Mouse (Mus musculus) urinary bladder, postnatal 10 days (tissue): Measurements from ENCODE around the gene Gm49395.

Source experiments
- DNase-seq: peaks from one replicate; pipeline ENCODE4 v3.0.0; 2022; ENCODE audit warnings: low spot score

Gene Gm49395

GRCm38 (mm10) chr13:115099381-115099780 is 2.3 kb downstream of the Gm49395 start:
- no peak for DNase-seq

- no peak for DNase-seq
These were observed 3.5 kb downstream of the Gm49395 start for GRCm38 (mm10) chr13:115098227-115098626.

- DNase-seq, result no peak
These were observed 4.8 kb downstream of the Gm49395 start for GRCm38 (mm10) chr13:115096965-115097364.

- DNase-seq, result no peak
These were observed 5.5 kb downstream of the Gm49395 start for GRCm38 (mm10) chr13:115096216-115096615.

GRCm38 (mm10) chr13:115095392-115095791 is 6.3 kb downstream of the Gm49395 start:
- no peak for DNase-seq

GRCm38 (mm10) chr13:115091511-115091910 is 10.2 kb downstream of the Gm49395 start:
- DNase-seq, result no peak

GRCm38 (mm10) chr13:115090977-115091445 is 10.7 kb downstream of the Gm49395 start:
- no peak for DNase-seq

DNA sequence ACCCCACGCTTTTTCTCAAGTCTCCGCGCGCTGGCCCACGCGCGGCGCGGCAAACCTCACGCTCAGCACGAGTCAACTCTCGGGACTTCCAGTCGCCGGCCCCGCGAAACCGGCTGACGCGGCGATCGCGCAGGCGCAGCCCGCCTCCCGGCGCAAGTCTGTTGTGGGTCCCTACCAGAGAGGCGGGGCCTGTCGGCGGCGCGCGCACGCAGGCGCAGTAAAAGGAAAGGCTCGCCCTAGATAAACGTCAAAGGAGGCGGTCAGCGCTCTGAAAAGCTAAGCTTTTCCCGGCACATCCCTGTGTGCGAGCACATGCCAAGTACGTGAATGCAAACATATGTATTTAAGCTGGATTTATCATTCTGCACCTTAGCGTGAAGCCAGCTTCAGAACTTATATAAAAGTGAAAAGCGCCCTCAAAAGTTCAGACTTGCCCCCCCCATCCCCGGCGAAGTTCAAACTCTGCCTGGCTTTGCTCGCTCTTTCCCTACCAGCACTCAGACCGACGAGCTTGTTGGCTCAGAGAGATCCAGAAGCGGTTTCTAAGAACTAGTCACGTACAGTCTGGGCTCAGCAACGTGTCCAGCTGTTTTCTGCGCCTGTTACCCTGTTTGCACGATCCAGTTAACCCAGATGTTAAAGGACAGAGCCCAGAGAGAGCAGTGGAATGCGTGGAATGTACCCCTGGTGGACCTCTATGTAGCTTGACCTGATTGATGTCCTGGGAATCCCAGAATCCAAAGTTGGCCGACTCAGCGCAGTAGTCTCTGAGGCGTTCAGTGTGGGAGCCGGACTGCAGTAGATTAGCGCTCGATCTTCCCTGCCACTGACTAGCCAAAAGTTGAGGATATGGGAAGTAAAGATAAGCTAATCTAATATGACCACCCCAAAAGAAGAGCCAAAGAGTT is 11.4 kb downstream of the Gm49395 start, which contains the start of gene Pelo:
Gene Pelo (minus strand): TSS at position 118 of the 908 bp plus-strand sequence.
- DNase-seq, result peak; percentile 82

GRCm38 (mm10) chr13:115089395-115090025 is 12.2 kb downstream of the Gm49395 start:
- DNase-seq, result no peak

DNA sequence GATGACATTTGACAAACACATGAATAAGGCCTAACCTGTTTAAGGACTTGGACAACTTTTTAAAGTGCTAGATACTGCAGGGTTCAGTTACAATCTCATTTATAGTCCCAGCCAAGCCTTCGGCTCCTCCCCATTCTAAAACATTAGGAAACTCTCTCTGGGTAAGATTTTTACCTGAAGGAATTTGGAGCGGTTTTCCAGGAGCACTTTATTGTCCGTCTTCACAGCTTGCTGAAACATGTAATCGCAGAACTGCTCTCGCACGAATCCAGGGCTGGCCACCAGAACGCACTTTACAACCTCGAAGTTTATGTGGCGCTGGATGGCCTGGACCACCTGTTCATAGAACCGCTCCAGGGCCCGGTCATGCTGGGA is 12.7 kb downstream of the Gm49395 start:
- no peak for DNase-seq

- DNase-seq, result no peak
These were observed 15.7 kb downstream of the Gm49395 start for GRCm38 (mm10) chr13:115085974-115086373.

GRCm38 (mm10) chr13:115082339-115082738 is 19.4 kb downstream of the Gm49395 start:
- no peak for DNase-seq

- no peak for DNase-seq
These were observed 21.6 kb downstream of the Gm49395 start for GRCm38 (mm10) chr13:115079996-115080585.

- no peak for DNase-seq
These were observed 22.6 kb downstream of the Gm49395 start for GRCm38 (mm10) chr13:115078997-115079685.

DNA sequence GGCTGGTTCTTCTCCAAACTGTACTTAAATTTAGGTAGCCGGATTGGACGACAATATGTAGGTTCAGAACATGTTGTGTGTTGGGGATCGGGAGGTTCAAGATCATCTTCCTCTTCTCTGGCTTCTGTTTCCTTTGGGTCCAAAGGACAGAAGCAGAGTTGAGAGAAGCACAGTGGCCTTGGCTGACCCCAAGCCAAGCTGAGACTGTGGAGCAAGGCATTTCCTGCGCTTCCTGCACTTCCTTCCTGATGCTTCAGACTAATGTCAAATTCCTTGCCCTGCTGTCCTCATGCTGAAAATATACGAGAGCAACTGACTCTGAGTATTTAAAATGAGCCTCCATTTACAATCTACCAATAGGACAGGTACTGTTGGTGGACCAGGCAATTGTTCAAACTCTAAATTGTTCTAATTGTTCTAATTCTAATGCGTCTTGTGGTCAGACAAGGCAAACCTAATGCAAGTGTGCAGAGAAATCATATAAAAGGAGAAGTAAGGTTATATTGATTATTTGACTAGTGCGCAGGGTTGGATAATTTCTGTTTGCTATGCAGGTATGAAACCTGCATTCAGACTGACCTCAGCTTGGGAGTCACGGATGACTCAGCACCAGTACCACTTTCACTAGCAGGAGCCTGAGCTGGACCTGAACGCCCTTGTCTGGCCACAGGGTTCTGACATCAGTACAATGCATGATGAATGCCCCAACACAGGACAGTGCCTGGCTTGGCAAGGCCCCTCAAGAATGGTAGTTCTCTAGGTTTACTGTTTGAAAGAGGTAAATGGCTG is 24.2 kb downstream of the Gm49395 start:
- DNase-seq, result no peak

- no peak for DNase-seq
These were observed 29.3 kb downstream of the Gm49395 start for GRCm38 (mm10) chr13:115072386-115072785.

GRCm38 (mm10) chr13:115071431-115071830 is 30.3 kb downstream of the Gm49395 start:
- DNase-seq, result no peak

DNA sequence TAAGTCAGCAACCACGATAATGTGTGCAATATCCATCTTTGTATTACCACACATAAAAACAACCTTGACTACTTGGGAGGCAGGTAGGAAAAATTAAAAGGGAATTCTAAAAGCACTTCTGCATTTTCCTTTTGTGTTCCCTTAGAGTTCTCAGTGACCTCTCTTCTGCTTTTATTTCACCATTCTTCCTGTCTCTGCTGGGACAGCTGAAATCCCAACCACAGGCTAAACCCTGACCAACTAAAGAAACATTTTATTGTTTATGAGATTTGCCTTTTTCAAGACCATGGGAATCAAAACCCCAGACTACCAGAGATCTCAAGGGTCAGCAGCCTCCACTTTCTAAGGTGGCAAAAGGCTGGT is 33.8 kb downstream of the Gm49395 start:
- DNase-seq, result no peak

DNA sequence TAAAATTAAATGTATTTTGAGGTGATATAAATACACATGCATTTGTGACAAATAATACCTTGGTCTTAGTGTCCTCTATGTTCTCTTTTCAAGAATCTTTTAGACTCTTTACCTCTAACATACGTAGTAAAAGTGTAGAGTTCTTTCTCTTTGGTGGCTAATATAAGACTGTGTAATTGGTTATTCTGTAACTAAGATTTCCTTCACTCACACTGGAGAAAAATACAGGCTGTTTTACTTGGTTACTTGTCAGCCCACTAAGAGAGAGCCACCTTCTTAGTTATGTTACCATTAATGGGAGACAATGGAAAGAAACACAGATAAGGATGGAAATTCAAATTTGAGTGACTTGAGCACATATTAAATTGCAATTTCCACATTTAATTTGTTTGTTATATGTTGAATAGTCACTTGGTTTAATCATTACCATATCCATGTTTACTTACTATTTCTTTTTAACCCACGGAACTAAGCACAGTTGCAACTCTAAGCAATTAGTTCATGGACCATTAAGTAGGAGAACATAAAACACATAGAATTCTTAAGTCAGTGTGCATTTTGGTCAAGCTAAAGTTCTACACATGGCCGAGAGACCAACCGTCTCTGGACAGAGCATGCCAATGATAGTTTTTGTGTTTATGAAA is 34.3 kb downstream of the Gm49395 start:
- DNase-seq, result no peak

DNA sequence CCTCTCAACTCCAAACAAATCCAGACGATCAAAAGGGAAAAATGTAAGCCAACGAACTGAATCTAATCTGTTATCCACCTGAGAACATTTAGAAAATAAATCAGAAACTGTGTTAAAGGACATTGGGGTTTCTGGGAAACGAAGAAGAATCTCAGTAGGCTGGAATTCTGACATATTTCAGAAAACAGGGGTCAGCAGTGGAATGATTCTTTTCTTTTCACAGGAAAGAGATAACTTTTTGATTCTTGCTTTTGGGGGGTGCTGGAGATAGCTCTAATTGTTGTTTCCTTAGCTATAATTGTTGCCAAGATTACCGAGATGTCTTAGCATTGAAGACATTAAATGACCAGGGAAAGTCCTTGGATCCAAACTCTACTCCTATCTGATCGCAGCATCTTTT is 44.2 kb downstream of the Gm49395 start:
- DNase-seq, result no peak

DNA sequence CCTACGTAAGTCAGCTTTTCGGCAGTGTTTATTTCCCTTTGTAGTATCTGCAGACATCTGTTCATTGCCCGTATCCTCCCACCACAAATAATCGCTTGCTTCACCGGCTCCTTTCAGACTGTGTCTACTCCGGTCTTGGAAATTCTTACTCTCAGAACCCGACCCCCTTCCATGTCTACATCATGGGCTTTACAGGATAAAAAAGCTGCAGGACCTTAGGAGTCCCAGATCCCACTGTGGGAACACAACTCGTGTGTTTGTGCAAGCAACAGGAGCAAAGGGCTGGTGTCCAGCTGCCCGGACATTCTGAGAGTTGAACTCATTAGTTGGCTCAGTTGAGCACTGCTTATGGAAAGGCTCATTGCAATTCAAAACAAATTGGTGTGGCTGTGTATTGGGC is 46.9 kb downstream of the Gm49395 start:
- DNase-seq, result no peak
